Mouse (Mus musculus): Measurements from ENCODE around the gene Slc51a.

The Slc51a gene

DNA sequence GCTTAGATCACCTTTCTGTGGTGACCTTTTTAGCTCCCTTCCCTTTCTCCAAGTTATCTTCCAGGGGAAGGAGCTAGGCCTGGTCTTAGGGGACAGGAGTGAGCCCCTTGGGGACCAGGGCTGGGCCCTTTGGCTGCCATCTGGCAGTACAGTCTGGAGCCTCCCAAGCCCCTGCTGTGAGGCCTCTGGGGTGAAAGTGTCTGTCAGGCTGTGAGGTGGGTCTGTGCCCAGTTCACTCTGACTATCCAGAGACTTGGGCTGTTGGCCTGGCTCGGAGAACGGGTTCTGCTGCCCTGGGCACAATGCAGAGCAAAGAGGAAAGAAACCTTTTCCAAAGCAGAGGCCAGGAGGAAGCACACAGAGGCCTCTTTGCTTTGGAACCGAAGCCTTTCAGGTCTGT is 25.2 kb upstream of the Slc51a start:
- ChIA-PET POLR2A (interaction anchor here (0.6 to 6.4 kb wide), 22 partner anchors 8 to 181 kb away, joined by 3 to 109 read pairs (median 4); partner anchors contain the start of genes Tfrc (in 4 of the 4) and Ubxn7 (in 1 of the 4)), CTCF (interaction anchor here in 3 of 4 experiments (1.0 to 2.9 kb wide), 5 partner anchors 13 to 109 kb away, joined by 3 to 8 read pairs (median 4); no protein-coding TSS in a partner anchor)

GRCm38 (mm10) chr16:32511827-32512490 is 24.3 kb upstream of the Slc51a start:
- POLR2A ChIA-PET, result interaction anchor here (0.5 to 6.4 kb wide), 45 partner anchors 8 to 530 kb away, joined by 3 to 109 read pairs (median 5); partner anchors contain the start of genes Tfrc (in 4 of the 4) and Ubxn7 (in 2 of the 4)
- CTCF ChIA-PET, result interaction anchor here in 3 of 4 experiments (1.2 to 2.9 kb wide), 8 partner anchors 12 to 512 kb away, joined by 3 to 8 read pairs (median 4); no protein-coding TSS in a partner anchor

DNA sequence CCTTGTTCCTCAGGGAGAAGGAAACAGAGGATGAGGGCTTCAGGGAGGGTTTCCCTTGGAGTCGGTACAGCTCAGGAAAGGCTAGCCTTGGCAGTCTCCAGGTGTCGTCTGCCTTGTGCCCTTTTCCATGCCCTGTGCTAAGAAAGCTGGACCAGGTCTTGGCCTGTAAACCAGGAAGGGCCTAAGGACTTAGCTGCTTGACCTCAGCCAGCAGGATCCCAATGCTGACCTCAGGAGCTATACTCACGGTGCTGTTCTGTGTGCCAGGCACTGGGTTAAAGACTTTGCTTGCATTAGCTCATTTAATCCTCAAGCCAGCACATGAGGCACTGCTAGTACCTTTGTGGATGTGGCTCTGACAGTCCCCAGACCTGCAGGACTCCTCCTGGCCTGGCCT is 23.7 kb upstream of the Slc51a start:
- ChIA-PET POLR2A (interaction anchor here (0.5 to 6.4 kb wide), 57 partner anchors 8 to 631 kb away, joined by 3 to 109 read pairs (median 4); partner anchors contain the start of genes Tfrc (in 3 of the 4) and Ubxn7 (in 1 of the 4)), CTCF (interaction anchor here in 3 of 4 experiments (0.6 to 2.9 kb wide), 11 partner anchors 11 to 512 kb away, joined by 3 to 8 read pairs (median 4); no protein-coding TSS in a partner anchor)

DNA sequence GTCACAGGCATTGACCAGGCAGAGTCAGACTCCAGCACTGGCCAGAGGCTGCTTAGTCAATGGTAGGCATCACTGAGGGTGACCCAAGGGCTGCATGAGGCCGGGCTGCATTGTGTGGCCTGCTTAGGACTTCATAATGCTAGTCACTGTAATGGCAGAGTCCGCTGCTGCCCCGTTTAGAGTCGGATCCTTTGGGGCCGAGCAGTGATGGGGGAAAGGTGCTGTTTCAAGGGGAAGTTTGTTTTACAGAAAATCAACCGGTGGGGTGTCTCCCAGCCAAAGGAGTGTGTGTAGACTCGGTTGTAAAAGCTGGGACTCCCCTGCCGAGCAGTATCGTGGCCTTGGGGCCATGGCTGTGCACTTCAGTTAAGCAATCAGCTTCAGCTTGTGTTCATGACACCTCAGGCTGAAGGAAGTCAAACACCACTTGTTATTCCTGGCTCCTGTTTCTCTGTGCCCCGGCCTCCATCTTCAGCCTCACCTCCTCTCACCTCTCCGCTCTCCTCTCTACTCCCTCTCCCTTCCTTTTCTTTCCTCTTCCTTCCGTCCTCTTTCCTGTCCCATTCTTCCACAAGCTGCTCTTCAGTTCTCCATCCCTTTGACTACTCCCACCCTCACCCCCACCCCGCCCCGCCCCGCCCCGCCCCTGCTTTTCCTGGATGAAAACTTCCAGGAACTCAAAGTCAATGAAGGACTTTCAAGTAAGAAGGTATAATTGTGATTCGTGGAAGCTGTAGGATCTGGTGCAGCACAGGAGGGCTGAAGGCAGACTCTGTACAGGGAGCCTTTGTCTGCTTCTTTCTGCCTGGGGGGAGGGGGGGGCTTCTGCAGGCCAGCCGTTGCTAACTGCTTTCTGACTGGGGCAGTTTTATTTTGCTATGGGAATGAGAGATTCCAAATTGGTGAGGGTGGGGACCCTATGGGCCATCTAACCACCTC is 23.0 kb upstream of the Slc51a start:
- ChIA-PET POLR2A (interaction anchor here (0.5 to 6.4 kb wide), 56 partner anchors 7 to 1992 kb away, joined by 3 to 109 read pairs (median 4); partner anchors contain the start of genes Tfrc (in 2 of the 4) and Ubxn7 (in 1 of the 4)), CTCF (interaction anchor here in 3 of 4 experiments (0.5 to 2.9 kb wide), 14 partner anchors 11 to 513 kb away, joined by 3 to 8 read pairs (median 4); no protein-coding TSS in a partner anchor)

GRCm38 (mm10) chr16:32509066-32509942 is 21.6 kb upstream of the Slc51a start:
- ChIA-PET POLR2A (interaction anchor here (0.6 to 6.4 kb wide), 29 partner anchors 9 to 395 kb away, joined by 3 to 109 read pairs (median 4); partner anchors contain the start of gene Tfrc (in 3 of the 4)), CTCF (interaction anchor here (0.6 to 2.6 kb wide), 15 partner anchors 10 to 369 kb away, joined by 3 to 12 read pairs (median 5); partner anchors contain the start of gene Tfrc (in 1 of the 4))

- POLR2A ChIA-PET, result interaction anchor here (0.7 to 6.4 kb wide), 30 partner anchors 9 to 205 kb away, joined by 3 to 109 read pairs (median 4); partner anchors contain the start of gene Tfrc (in 3 of the 4)
Measured at GRCm38 (mm10) chr16:32508506-32509065, 20.9 kb upstream of the Slc51a start.

DNA sequence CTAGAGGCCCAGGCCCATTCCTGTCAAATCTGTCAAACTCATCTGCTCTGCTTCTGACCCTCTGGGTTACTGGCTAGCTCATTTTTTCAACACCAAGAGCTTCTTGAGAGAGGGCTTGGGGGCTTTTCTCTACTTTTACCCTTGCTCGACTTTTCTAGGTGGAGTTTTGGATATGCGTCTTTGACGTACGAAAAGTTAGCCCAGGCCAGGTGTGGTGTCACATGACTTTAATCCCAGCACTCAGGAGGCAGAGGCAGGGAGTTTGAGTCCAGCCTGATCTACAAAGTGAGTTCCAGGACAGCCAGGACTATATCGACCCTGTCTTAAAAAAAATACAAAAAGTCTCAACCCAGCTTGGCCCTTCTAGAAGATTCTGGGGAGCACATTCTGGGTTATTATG is 20.4 kb upstream of the Slc51a start:
- CTCF ChIA-PET, result interaction anchor here (0.6 to 3.2 kb wide), 19 partner anchors 8 to 370 kb away, joined by 3 to 12 read pairs (median 5); no protein-coding TSS in a partner anchor
- POLR2A ChIA-PET, result interaction anchor here in 3 of 4 experiments (0.9 to 6.4 kb wide), 19 partner anchors 8 to 181 kb away, joined by 3 to 109 read pairs (median 5); partner anchors contain the start of gene Tfrc (in 3 of the 3)

More at GRCm38 (mm10) chr16:32508506-32509065, 20.9 kb upstream of the Slc51a start:
- CTCF ChIA-PET, result interaction anchor here (0.6 to 2.6 kb wide), 13 partner anchors 9 to 370 kb away, joined by 3 to 12 read pairs (median 5); partner anchors contain the start of gene Tfrc (in 1 of the 4)

DNA sequence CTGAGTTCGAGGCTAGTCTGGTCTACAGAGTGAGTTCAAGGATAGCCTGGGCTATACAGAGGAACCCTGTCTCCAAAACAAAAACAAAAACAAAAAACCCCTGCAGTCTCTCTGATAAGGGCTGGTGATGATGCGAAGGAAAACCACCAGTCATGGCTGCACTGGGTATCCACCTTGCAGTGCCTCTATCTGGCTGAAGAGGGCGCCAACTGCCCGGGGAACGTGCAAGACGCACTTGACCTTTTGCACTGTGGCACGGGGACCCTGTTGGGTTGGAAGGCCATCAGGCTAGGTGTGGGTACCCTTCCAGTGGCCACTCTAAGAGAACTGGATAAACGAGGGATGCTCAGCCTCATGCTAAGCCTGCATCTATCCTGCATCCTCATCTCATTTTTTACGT is 19.7 kb upstream of the Slc51a start:
- ChIA-PET CTCF (interaction anchor here in 3 of 4 experiments (0.6 to 3.2 kb wide), 14 partner anchors 8 to 240 kb away, joined by 3 to 12 read pairs (median 4); no protein-coding TSS in a partner anchor), POLR2A (interaction anchor here in 3 of 4 experiments (0.9 to 6.4 kb wide), 13 partner anchors 11 to 174 kb away, joined by 3 to 109 read pairs (median 6); partner anchors contain the start of gene Tfrc (in 3 of the 3))

DNA sequence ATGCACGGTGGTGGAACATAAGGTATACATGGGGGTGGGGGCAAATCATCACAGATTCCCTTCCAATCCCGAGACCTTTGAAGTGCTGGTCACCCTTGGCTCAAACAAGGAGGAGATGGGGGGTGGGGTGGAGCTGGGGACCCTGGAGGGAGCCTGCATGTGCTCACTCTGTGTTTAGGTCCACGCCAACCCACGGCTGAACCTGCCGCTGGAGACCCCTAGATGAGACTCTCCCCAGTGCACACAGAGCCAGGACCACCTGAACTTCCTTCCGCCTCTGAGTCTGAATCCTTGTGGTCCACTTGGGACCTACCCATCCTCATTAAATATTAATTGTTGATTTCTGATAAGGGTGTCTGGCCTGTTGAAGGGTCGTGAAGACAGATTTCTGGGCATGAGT is 19.2 kb upstream of the Slc51a start:
- POLR2A ChIA-PET, result interaction anchor here in 2 of 4 experiments (0.7 to 3.1 kb wide), 8 partner anchors 11 to 1286 kb away, joined by 3 to 13 read pairs (median 4); partner anchors contain the start of genes Rnf168 (in 1 of the 2) and Tfrc (in 1 of the 2)

GRCm38 (mm10) chr16:32506298-32506697 is 18.6 kb upstream of the Slc51a start:
- CTCF ChIA-PET, result interaction anchor here in 3 of 4 experiments (0.5 to 3.2 kb wide), 6 partner anchors 128 to 525 kb away, joined by 3 to 11 read pairs (median 5); no protein-coding TSS in a partner anchor
- POLR2A ChIA-PET, result interaction anchor here in 2 of 4 experiments (0.7 to 2.7 kb wide), 8 partner anchors 12 to 1286 kb away, joined by 3 to 13 read pairs (median 4); partner anchors contain the start of genes Rnf168 (in 1 of the 2) and Tfrc (in 1 of the 2)

More for the DNA sequence above, 19.2 kb upstream of the Slc51a start:
- CTCF ChIA-PET, result interaction anchor here in 3 of 4 experiments (0.8 to 3.2 kb wide), 5 partner anchors 128 to 191 kb away, joined by 3 to 11 read pairs (median 5); no protein-coding TSS in a partner anchor

DNA sequence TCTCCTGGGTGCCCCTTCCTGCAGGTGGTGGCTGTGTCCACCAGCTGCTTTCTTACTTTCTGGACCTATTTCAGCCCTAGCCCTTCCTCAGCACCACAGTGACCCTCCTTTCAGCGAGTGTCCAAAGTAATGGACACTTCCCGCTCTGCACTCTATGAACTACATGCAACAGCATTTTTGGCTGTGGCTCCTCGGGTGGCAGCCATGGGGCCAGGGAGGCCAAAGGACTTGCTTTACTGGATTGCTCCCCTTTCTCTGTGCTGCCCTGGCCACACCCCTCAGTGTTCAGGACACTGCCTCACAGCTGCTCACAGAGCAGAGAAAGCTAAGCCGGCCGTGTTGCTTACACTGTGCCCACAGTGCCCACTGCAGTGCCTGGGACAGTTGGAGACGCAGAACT is 16.0 kb upstream of the Slc51a start:
- POLR2A ChIA-PET, result interaction anchor here in 3 of 4 experiments (0.6 to 2.1 kb wide), 9 partner anchors 8 to 200 kb away, joined by 3 to 14 read pairs (median 6); partner anchors contain the start of genes Tctex1d2 (in 1 of the 3) and Tfrc (in 1 of the 3)
- CTCF ChIA-PET, result interaction anchor here in 2 of 4 experiments (0.6 to 1.8 kb wide), 5 partner anchors 99 to 1540 kb away, joined by 4 to 24 read pairs (median 5); no protein-coding TSS in a partner anchor

DNA sequence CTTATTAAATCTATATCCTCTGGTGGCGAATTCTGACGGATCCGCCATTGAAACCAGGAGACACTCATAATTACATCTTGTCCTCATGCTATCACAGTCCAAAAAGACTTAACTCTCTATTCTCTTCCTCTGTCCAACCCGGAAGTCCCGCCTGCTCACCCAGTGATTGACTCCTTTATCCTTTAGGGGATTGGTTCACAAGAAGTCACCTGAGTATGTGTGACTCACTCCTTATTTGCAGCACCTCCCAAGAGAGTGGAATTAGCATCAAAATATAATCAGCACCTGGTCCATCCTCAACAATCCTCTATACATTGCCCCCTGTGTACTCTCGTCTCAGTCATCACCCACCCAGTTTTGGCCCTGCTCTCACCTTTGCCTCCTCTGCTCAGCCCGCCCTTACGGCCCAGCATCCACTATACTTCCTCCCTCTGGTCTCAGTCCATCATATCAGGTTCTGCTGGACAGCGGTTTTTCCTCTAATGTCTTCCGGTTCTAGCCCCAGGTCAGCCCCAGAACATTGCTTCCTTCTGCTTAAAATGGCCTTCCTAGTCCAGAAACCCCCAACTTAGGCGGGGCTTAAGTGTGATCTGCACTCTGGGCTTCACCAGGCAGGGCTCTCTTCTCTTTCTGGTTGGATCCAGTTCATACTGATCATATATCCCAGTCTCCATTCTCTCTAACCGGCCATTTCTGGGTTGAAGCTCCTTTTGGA is 15.1 kb upstream of the Slc51a start:
- ChIA-PET CTCF (interaction anchor here in 2 of 4 experiments (0.7 to 1.8 kb wide), 2 partner anchors 136 to 216 kb away, joined by 3 to 5 read pairs; no protein-coding TSS in a partner anchor), POLR2A (interaction anchor here in 3 of 4 experiments (0.6 to 2.1 kb wide), 12 partner anchors 8 to 199 kb away, joined by 3 to 14 read pairs (median 4); partner anchors contain the start of genes Tctex1d2 (in 1 of the 3) and Tfrc (in 1 of the 3))

- ChIA-PET CTCF (interaction anchor here in 1 of 4 experiments (1.0 kb wide), 1 partner anchor 17 kb away, joined by 3 read pairs; no protein-coding TSS in a partner anchor), POLR2A (interaction anchor here in 2 of 4 experiments (0.9 to 1.4 kb wide), 3 partner anchors 10 to 15 kb away, joined by 3 read pairs; no protein-coding TSS in a partner anchor)
Measured at GRCm38 (mm10) chr16:32501459-32501858, 13.8 kb upstream of the Slc51a start.

DNA sequence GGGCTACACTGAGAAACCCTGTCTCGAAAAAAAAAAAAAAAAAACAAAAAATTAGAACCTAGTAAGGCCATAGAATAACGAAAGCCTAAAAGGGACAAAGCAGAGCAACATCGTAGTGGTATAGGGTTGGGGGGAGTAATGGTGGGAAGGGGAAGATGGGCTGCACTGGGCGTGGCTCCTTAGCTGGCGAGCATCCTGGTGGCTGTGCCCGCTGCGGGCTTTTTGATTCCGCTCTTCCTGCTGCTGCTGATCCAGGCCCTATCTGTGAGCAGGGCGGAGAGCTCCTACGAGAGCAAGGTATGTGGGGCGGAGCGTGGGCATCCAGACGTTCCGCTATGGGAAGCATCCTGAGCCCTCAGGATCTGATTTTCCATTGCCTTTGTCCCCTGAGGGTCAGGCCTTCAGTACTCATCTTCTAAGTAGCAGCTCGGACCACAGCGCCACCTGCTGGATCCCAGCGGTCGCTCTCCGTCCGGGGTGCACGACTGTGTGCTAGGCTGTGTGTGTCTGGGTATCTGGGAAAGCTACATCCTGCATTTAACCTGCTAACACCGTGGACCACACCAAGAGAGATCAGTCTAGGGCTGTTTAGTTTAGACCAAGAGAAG is 11.9 kb upstream of the Slc51a start:
- ChIA-PET POLR2A (interaction anchor here (0.5 to 3.0 kb wide), 45 partner anchors 9 to 1523 kb away, joined by 3 to 14 read pairs (median 4); partner anchors contain the start of genes Tfrc (in 4 of the 4), Slc51a (in 3 of the 4), Osbpl11 (in 1 of the 4) and Rnf168 (in 1 of the 4)), CTCF (interaction anchor here (0.5 to 1.9 kb wide), 74 partner anchors 9 to 1275 kb away, joined by 3 to 14 read pairs (median 4); partner anchors contain the start of genes Tctex1d2 (in 2 of the 4), Tfrc (in 2 of the 4), Fbxo45 (in 1 of the 4) and Slc51a (in 1 of the 4))

Data from embryonic stem cell, embryonic (primary cell).